Mouse (Mus musculus) retina, postnatal 7 days (tissue): Measurements from ENCODE around the gene Slc25a21.

Experiments used
- DNase-seq: peaks from one replicate; pipeline ENCODE4 v3.0.0-alpha.2; 2012; ENCODE audit warnings: low read depth, low spot score

Slc25a21 gene

GRCm38 (mm10) chr12:57016324-57016723 lies 180.9 kb downstream of the Slc25a21 start:
- DNase-seq, result no peak

GRCm38 (mm10) chr12:57009010-57009409 lies 188.3 kb downstream of the Slc25a21 start:
- DNase-seq, result no peak

GRCm38 (mm10) chr12:56986049-56986448 lies 211.2 kb downstream of the Slc25a21 start:
- DNase-seq, result peak; percentile 30

GRCm38 (mm10) chr12:56982066-56982626 lies 215.1 kb downstream of the Slc25a21 start:
- no peak for DNase-seq

GRCm38 (mm10) chr12:56975256-56975655 lies 222.0 kb downstream of the Slc25a21 start:
- no peak for DNase-seq

- no peak for DNase-seq
Measured at GRCm38 (mm10) chr12:56963236-56963635, 234.0 kb downstream of the Slc25a21 start.

- no peak for DNase-seq
Measured at GRCm38 (mm10) chr12:56959230-56960051, 237.8 kb downstream of the Slc25a21 start.

GRCm38 (mm10) chr12:56958244-56958643 lies 239.0 kb downstream of the Slc25a21 start:
- DNase-seq, result no peak

- no peak for DNase-seq
Measured at GRCm38 (mm10) chr12:56951749-56952657, 245.3 kb downstream of the Slc25a21 start.

- DNase-seq, result no peak
Measured at GRCm38 (mm10) chr12:56944265-56944664, 253.0 kb downstream of the Slc25a21 start.

- no peak for DNase-seq
Measured at GRCm38 (mm10) chr12:56940861-56941260, 256.4 kb downstream of the Slc25a21 start.

GRCm38 (mm10) chr12:56918145-56918544 lies 279.1 kb downstream of the Slc25a21 start:
- DNase-seq, result no peak

- DNase-seq, result no peak
Measured at GRCm38 (mm10) chr12:56906476-56906875, 290.8 kb downstream of the Slc25a21 start.

GRCm38 (mm10) chr12:56905652-56906305 lies 291.5 kb downstream of the Slc25a21 start:
- no peak for DNase-seq

GRCm38 (mm10) chr12:56905222-56905621 lies 292.1 kb downstream of the Slc25a21 start:
- DNase-seq, result no peak

GRCm38 (mm10) chr12:56902774-56903456 lies 294.4 kb downstream of the Slc25a21 start:
- DNase-seq, result no peak

- DNase-seq, result no peak
Measured at GRCm38 (mm10) chr12:56897976-56898375, 299.3 kb downstream of the Slc25a21 start.

GRCm38 (mm10) chr12:56897221-56897937 lies 299.9 kb downstream of the Slc25a21 start:
- DNase-seq, result no peak

GRCm38 (mm10) chr12:56894963-56895362 lies 302.3 kb downstream of the Slc25a21 start:
- no peak for DNase-seq
